Mouse (Mus musculus): ENCODE measurements at regions not wholly inside any gene's neighbourhood (a gene's known extent, or its start where the extent isn't known, plus 50 kb on each side); places are given as distances from the start of the nearest gene placed in this dataset.

DNA sequence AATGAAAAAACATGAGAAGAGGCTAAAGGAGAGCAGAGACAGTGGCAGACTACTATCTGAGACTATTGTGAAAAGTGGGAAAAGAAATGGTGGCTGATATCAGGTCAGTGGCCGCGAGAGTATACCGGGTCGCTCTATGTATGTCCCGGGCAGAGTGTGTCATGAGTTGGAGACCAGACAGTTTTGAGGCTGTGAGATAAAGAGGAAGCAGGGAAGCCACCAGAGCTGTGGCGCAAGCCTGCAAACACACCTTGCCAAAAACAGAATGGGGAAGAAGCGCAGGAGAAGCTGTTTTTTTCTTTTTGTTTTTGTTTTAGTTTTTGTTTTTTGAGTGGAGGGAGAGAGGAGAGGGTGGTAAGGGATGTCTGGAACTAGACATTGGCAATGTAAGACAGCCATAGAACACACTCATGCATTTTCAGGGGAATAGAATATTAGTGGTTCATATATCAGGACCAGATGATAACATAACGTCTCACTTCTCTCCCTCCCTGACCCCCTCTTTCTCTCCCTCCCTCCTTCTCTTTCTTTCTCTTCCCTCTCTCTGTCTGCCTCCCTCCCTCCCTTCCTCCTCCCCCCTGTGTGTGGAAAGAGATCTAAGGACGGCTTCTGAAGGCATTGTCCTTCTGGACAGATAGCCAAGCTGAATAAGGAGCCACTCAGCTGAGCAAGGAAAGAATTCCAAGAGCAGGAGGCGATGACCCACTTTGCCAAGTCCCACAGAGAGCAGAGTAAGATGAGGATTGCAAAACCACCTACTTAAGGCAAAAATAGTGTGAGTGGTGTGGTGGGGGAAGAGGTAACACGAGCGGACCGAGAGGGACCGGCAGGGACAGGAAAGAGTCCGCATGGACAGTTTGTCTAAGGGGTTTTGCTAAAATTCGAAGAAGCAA is 167.9 kb downstream of the Dusp6 start:
- Histone ChIP-seq H3K79me3 (ENCODE audit: low read depth) (no peaks in the 10 kb centered on the region), H3K36me3 (ENCODE audit: control insufficient read depth, insufficient read depth) (no peaks in the 10 kb centered on the region), H3ac (ENCODE audit: control insufficient read depth, insufficient read length, low read depth) (no peak overlapping the region), H3K4me3 (ENCODE audit: insufficient read depth, poor library complexity, severe bottlenecking) (no peak overlapping the region), H3K79me2 (ENCODE audit: control insufficient read depth, insufficient read depth) (no peaks in the 10 kb centered on the region), H3K27me3 (ENCODE audit: control insufficient read depth, insufficient read depth, insufficient read length) (no peaks in the 10 kb centered on the region)
- TF ChIP-seq MAX (IDR thresholded peaks at IDR 0.05) (no peak), MYOD1 (IDR thresholded peaks at IDR 0.05; ENCODE audit: control insufficient read depth, insufficient read length, low read depth) (no peak), MYOG (IDR thresholded peaks at IDR 0.05; ENCODE audit: control insufficient read depth, extremely low read depth, insufficient read length) (no peak), USF1 (IDR thresholded peaks at IDR 0.05; ENCODE audit: low read depth) (no peak), CEBPB (IDR thresholded peaks at IDR 0.05; ENCODE audit: low read depth) (no peak), CTCF (IDR thresholded peaks at IDR 0.05; ENCODE audit: control insufficient read depth, insufficient read depth, insufficient read length) (no peak), FOSL1 (IDR thresholded peaks at IDR 0.05; ENCODE audit: insufficient read depth, low read length, poor library complexity, severe bottlenecking) (no peak)

DNA sequence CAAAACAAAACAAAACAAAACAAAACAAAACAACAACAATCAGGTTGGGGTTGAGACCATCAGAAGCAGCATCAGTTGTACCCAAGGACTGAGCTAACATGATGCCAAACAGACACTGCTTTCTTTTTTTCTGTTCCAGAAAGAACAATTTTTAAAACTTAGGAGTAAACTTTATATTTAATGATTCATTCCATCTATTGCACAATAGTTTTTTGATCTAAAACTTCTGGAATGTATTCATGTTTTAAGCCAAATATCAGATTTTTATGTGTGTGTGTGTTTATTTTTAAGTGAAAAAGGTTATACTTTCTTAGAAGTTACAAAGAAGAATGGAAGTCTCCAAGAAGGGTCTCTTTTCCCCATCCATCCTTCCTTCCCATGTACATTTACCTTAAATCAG is 174.0 kb downstream of the Dusp6 start:
- H3K36me3 ChIP-seq (ENCODE audit: control insufficient read depth, insufficient read depth): no peaks in the 10 kb centered on the region
- H3K79me3 ChIP-seq (ENCODE audit: low read depth): no peaks in the 10 kb centered on the region
- H3K27me3 ChIP-seq (ENCODE audit: control insufficient read depth, insufficient read depth, insufficient read length): no peaks in the 10 kb centered on the region
- no peak overlapping the region for H3ac ChIP-seq (ENCODE audit: control insufficient read depth, insufficient read length, low read depth)
- no peak overlapping the region for H3K4me3 ChIP-seq (ENCODE audit: insufficient read depth, poor library complexity, severe bottlenecking)
- TF ChIP-seq MYOD1 (IDR thresholded peaks at IDR 0.05; ENCODE audit: control insufficient read depth, insufficient read length, low read depth) (no peak), FOSL1 (IDR thresholded peaks at IDR 0.05; ENCODE audit: insufficient read depth, low read length, poor library complexity, severe bottlenecking) (no peak), CEBPB (IDR thresholded peaks at IDR 0.05; ENCODE audit: low read depth) (peak; percentile 71), USF1 (IDR thresholded peaks at IDR 0.05; ENCODE audit: low read depth) (no peak)
- H3K79me2 ChIP-seq (ENCODE audit: control insufficient read depth, insufficient read depth): no peaks in the 10 kb centered on the region

- Histone ChIP-seq H3ac (ENCODE audit: control insufficient read depth, insufficient read length, low read depth) (no peak overlapping the region), H3K4me3 (ENCODE audit: insufficient read depth, poor library complexity, severe bottlenecking) (no peak overlapping the region), H3K79me2 (ENCODE audit: control insufficient read depth, insufficient read depth) (no peaks in the 10 kb centered on the region), H3K27me3 (ENCODE audit: control insufficient read depth, insufficient read depth, insufficient read length) (no peaks in the 10 kb centered on the region), H3K79me3 (ENCODE audit: low read depth) (no peaks in the 10 kb centered on the region), H3K36me3 (ENCODE audit: control insufficient read depth, insufficient read depth) (no peaks in the 10 kb centered on the region)
- TF ChIP-seq CEBPB (IDR thresholded peaks at IDR 0.05; ENCODE audit: low read depth): no peak
- TF ChIP-seq MYOD1 (IDR thresholded peaks at IDR 0.05; ENCODE audit: control insufficient read depth, insufficient read length, low read depth): no peak
- no peak for TF ChIP-seq FOSL1 (IDR thresholded peaks at IDR 0.05; ENCODE audit: insufficient read depth, low read length, poor library complexity, severe bottlenecking)
- TF ChIP-seq MAX (IDR thresholded peaks at IDR 0.05): no peak
- no peak for TF ChIP-seq MYOG (IDR thresholded peaks at IDR 0.05; ENCODE audit: control insufficient read depth, extremely low read depth, insufficient read length)
Observed at GRCm38 (mm10) chr10:99440169-99440568, 177.1 kb downstream of the Dusp6 start.

- TF ChIP-seq CEBPB (IDR thresholded peaks at IDR 0.05; ENCODE audit: low read depth): peak; percentile 78
- no peak for TF ChIP-seq USF1 (IDR thresholded peaks at IDR 0.05; ENCODE audit: low read depth)
- H3K27me3 ChIP-seq (ENCODE audit: control insufficient read depth, insufficient read depth, insufficient read length): no peaks in the 10 kb centered on the region
- no peak overlapping the region for H3ac ChIP-seq (ENCODE audit: control insufficient read depth, insufficient read length, low read depth)
- peak overlapping the region; percentile 6 for H3K4me3 ChIP-seq (ENCODE audit: insufficient read depth, poor library complexity, severe bottlenecking)
- no peaks in the 10 kb centered on the region for H3K79me3 ChIP-seq (ENCODE audit: low read depth)
- no peaks in the 10 kb centered on the region for H3K79me2 ChIP-seq (ENCODE audit: control insufficient read depth, insufficient read depth)
- no peaks in the 10 kb centered on the region for H3K36me3 ChIP-seq (ENCODE audit: control insufficient read depth, insufficient read depth)
Observed at GRCm38 (mm10) chr10:99441014-99441413, 178.0 kb downstream of the Dusp6 start.

GRCm38 (mm10) chr10:99441931-99442330 is 178.9 kb downstream of the Dusp6 start:
- H3K27me3 ChIP-seq (ENCODE audit: control insufficient read depth, insufficient read depth, insufficient read length): no peaks in the 10 kb centered on the region
- no peaks in the 10 kb centered on the region for H3K79me3 ChIP-seq (ENCODE audit: low read depth)
- H3ac ChIP-seq (ENCODE audit: control insufficient read depth, insufficient read length, low read depth): no peak overlapping the region
- no peaks in the 10 kb centered on the region for H3K79me2 ChIP-seq (ENCODE audit: control insufficient read depth, insufficient read depth)
- TF ChIP-seq CEBPB (IDR thresholded peaks at IDR 0.05; ENCODE audit: low read depth): no peak
- no peak for TF ChIP-seq FOSL1 (IDR thresholded peaks at IDR 0.05; ENCODE audit: insufficient read depth, low read length, poor library complexity, severe bottlenecking)
- TF ChIP-seq CTCF (IDR thresholded peaks at IDR 0.05; ENCODE audit: control insufficient read depth, insufficient read depth, insufficient read length): no peak
- TF ChIP-seq USF1 (IDR thresholded peaks at IDR 0.05; ENCODE audit: low read depth): no peak
- no peak for TF ChIP-seq MYOG (IDR thresholded peaks at IDR 0.05; ENCODE audit: control insufficient read depth, extremely low read depth, insufficient read length)
- TF ChIP-seq MYOD1 (IDR thresholded peaks at IDR 0.05; ENCODE audit: control insufficient read depth, insufficient read length, low read depth): no peak
- TF ChIP-seq MAX (IDR thresholded peaks at IDR 0.05): no peak
- H3K4me3 ChIP-seq (ENCODE audit: insufficient read depth, poor library complexity, severe bottlenecking): no peak overlapping the region
- no peaks in the 10 kb centered on the region for H3K36me3 ChIP-seq (ENCODE audit: control insufficient read depth, insufficient read depth)
